Mouse (Mus musculus): ENCODE measurements around the gene Gng10. TPM values are rescaled to one million over a fixed set of nuclear protein-coding genes. Genes with fewer than 3 reads are reported as not detected.

Gene Gng10
- total and polyA plus RNA-seq, 3 experiments: 51.2 to 59.1 TPM; not detected in 1

- TF ChIP-seq JUND (IDR thresholded peaks at IDR 0.05; ENCODE audit: low read depth, low read length): no peak
- TF ChIP-seq ZMIZ1 (IDR thresholded peaks at IDR 0.05; ENCODE audit: low read depth, low read length): no peak
Measured at GRCm38 (mm10) chr4:59062526-59062925, 27.6 kb downstream of the Gng10 start (continued).

- H3K27ac ChIP-seq (ENCODE audit: control insufficient read depth, low read depth, low read length): no peak overlapping the region
- DNase-seq (ENCODE audit: low read depth, low spot score): no peak
- H3K9ac ChIP-seq (ENCODE audit: control insufficient read depth, low read depth, low read length, poor library complexity, severe bottlenecking): no peak overlapping the region
- no peaks in the 10 kb centered on the region; a peak in 1 of 4 replicates for H3K27me3 ChIP-seq (ENCODE audit: control insufficient read depth in 1 of 2, insufficient read depth in 2 of 2, low read length in 2 of 2)
- no peaks in the 10 kb centered on the region; a peak in 1 of 4 replicates for H3K36me3 ChIP-seq (ENCODE audit: control insufficient read depth in 1 of 2, insufficient read depth in 2 of 2, low read length in 2 of 2)
- H3K4me3 ChIP-seq (ENCODE audit: control insufficient read depth in 1 of 2, insufficient read depth in 1 of 2, low read depth in 2 of 2, low read length in 2 of 2): no peak overlapping the region
- H3K9me3 ChIP-seq (replicated peaks; ENCODE audit: insufficient read depth, low read length): no peaks in the 10 kb centered on the region
- H3K79me2 ChIP-seq (ENCODE audit: control insufficient read depth, insufficient read depth, low read length, poor library complexity): no peaks in the 10 kb centered on the region
- no peak for TF ChIP-seq SMC3 (IDR thresholded peaks at IDR 0.05; ENCODE audit: low read depth, low read length)
- TF ChIP-seq MAZ (IDR thresholded peaks at IDR 0.05; ENCODE audit: low read depth, low read length): no peak
- TF ChIP-seq KAT2A (conservative IDR thresholded peaks at IDR 0.05; ENCODE audit: low read depth, low read length): no peak
- TF ChIP-seq ZC3H11A (IDR thresholded peaks at IDR 0.05; ENCODE audit: low read depth, low read length): no peak
- 0 out of 4 replicates have a peak, but pooled peaks cover 0 to 2% of the 10 kb centered on the region in 2 experiments for H3K4me1 ChIP-seq (ENCODE audit: control insufficient read depth in 1 of 2, insufficient read depth in 2 of 2, low read length in 2 of 2)
Measured at GRCm38 (mm10) chr4:59069276-59069675, 34.4 kb downstream of the Gng10 start.

- Histone ChIP-seq H3K9me3 (replicated peaks; ENCODE audit: insufficient read depth, low read length) (no peaks in the 10 kb centered on the region), H3K4me3 (ENCODE audit: control insufficient read depth in 1 of 2, insufficient read depth in 1 of 2, low read depth in 2 of 2, low read length in 2 of 2) (no peak overlapping the region), H3K9ac (ENCODE audit: control insufficient read depth, low read depth, low read length, poor library complexity, severe bottlenecking) (no peak overlapping the region), H3K27ac (ENCODE audit: control insufficient read depth, low read depth, low read length) (no peak overlapping the region), H3K36me3 (ENCODE audit: control insufficient read depth in 1 of 2, insufficient read depth in 2 of 2, low read length in 2 of 2) (no peaks in the 10 kb centered on the region), H3K4me1 (ENCODE audit: control insufficient read depth in 1 of 2, insufficient read depth in 2 of 2, low read length in 2 of 2) (no peaks in the 10 kb centered on the region), H3K27me3 (ENCODE audit: control insufficient read depth in 1 of 2, insufficient read depth in 2 of 2, low read length in 2 of 2) (no peaks in the 10 kb centered on the region; a peak in 1 of 4 replicates), H3K79me2 (ENCODE audit: control insufficient read depth, insufficient read depth, low read length, poor library complexity) (no peaks in the 10 kb centered on the region)
- peak; percentile 23 for DNase-seq (ENCODE audit: low read depth, low spot score)
- TF ChIP-seq KAT2A (conservative IDR thresholded peaks at IDR 0.05; ENCODE audit: low read depth, low read length) (no peak), ZNF384 (IDR thresholded peaks at IDR 0.05; ENCODE audit: low read depth, low read length) (peak; percentile 56; the same call in 1 of the 2 replicates)
Measured at GRCm38 (mm10) chr4:59083430-59083829, 48.5 kb downstream of the Gng10 start.

- Histone ChIP-seq H3K79me2 (ENCODE audit: control insufficient read depth, insufficient read depth, low read length, poor library complexity) (no peaks in the 10 kb centered on the region), H3K4me3 (ENCODE audit: control insufficient read depth in 1 of 2, insufficient read depth in 1 of 2, low read depth in 2 of 2, low read length in 2 of 2) (no peak overlapping the region), H3K4me1 (ENCODE audit: control insufficient read depth in 1 of 2, insufficient read depth in 2 of 2, low read length in 2 of 2) (no peaks in the 10 kb centered on the region), H3K9ac (ENCODE audit: control insufficient read depth, low read depth, low read length, poor library complexity, severe bottlenecking) (no peak overlapping the region), H3K9me3 (replicated peaks; ENCODE audit: insufficient read depth, low read length) (no peaks in the 10 kb centered on the region), H3K27ac (ENCODE audit: control insufficient read depth, low read depth, low read length) (no peak overlapping the region), H3K27me3 (ENCODE audit: control insufficient read depth in 1 of 2, insufficient read depth in 2 of 2, low read length in 2 of 2) (no peaks in the 10 kb centered on the region), H3K36me3 (ENCODE audit: control insufficient read depth in 1 of 2, insufficient read depth in 2 of 2, low read length in 2 of 2) (no peaks in the 10 kb centered on the region)
- TF ChIP-seq TCF12 (IDR thresholded peaks at IDR 0.05; ENCODE audit: low read depth, low read length) (no peak), JUND (IDR thresholded peaks at IDR 0.05; ENCODE audit: low read depth, low read length) (no peak), TAL1 (IDR thresholded peaks at IDR 0.05; ENCODE audit: low read length) (no peak), E2F4 (IDR thresholded peaks at IDR 0.05; ENCODE audit: borderline replicate concordance, low read depth, low read length) (no peak), SIN3A (IDR thresholded peaks at IDR 0.05; ENCODE audit: low read length) (no peak), ETS1 (IDR thresholded peaks at IDR 0.05; ENCODE audit: low read depth, low read length) (no peak), ZKSCAN1 (IDR thresholded peaks at IDR 0.05; ENCODE audit: low read depth, low read length) (no peak), POLR2AphosphoS2 (IDR thresholded peaks at IDR 0.05; ENCODE audit: low read length) (no peak), USF1 (IDR thresholded peaks at IDR 0.05; ENCODE audit: low read depth, low read length) (no peak), KAT2A (conservative IDR thresholded peaks at IDR 0.05; ENCODE audit: low read depth, low read length) (no peak), GATA1 (IDR thresholded peaks at IDR 0.05; ENCODE audit: low read depth, low read length) (no peak), CHD1 (IDR thresholded peaks at IDR 0.05; ENCODE audit: low read depth, low read length) (no peak), MAX (IDR thresholded peaks at IDR 0.05; ENCODE audit: low read length) (no peak), ZC3H11A (IDR thresholded peaks at IDR 0.05; ENCODE audit: low read depth, low read length) (no peak), MYC (IDR thresholded peaks at IDR 0.05; ENCODE audit: low read depth, low read length) (no peak), MYB (IDR thresholded peaks at IDR 0.05; ENCODE audit: low read depth, low read length) (no peak), SMC3 (IDR thresholded peaks at IDR 0.05; ENCODE audit: low read depth, low read length) (no peak), BHLHE40 (IDR thresholded peaks at IDR 0.05; ENCODE audit: borderline replicate concordance, low read depth, low read length) (no peak), MAFK (IDR thresholded peaks at IDR 0.05; ENCODE audit: borderline replicate concordance, low read depth, low read length) (no peak)
- no peak for DNase-seq (ENCODE audit: low read depth, low spot score)
Measured at GRCm38 (mm10) chr4:59089391-59089790, 54.5 kb downstream of the Gng10 start.
